Mouse (Mus musculus): ENCODE data around the gene Olfr948. TPM values are rescaled to one million over a fixed set of nuclear protein-coding genes. Genes with fewer than 3 reads are reported as not detected.

Olfr948 gene
- not detected in 2 replicates for polyA plus RNA-seq (2012; rRNA removed)
- not detected in 2 replicates for polyA plus RNA-seq (2014; fragmentation: Nextera tagmentation; extraction: Ambion mirVana)

- no peak within 1 kb of the TSS for H3K4me2 ChIP-seq (ENCODE audit: low read depth)
- no peaks in the 10 kb centered on the region for H3K27me3 ChIP-seq (ENCODE audit: control insufficient read depth, insufficient read depth, low read length)
- ATAC-seq (ENCODE audit: insufficient read depth): no peak
- no peak within 1 kb of the TSS for H3K4me3 ChIP-seq (ENCODE audit: insufficient read depth in 1 of 2, low read depth in 2 of 2, low read length in 2 of 2)
- no peak for DNase-seq (ENCODE audit: low read depth in 3 of 3, low spot score in 3 of 3)
- no peaks in the 10 kb centered on the region for H3K36me3 ChIP-seq (replicated peaks; ENCODE audit: control insufficient read depth, insufficient read depth, low read depth)
- TF ChIP-seq CTCF (IDR thresholded peaks at IDR 0.05; ENCODE audit: low read depth) (no peak), EP300 (IDR thresholded peaks at IDR 0.05; ENCODE audit: low read depth) (no peak)
- H3K9me3 ChIP-seq (ENCODE audit: control insufficient read depth, low read length): no peaks in the 10 kb centered on the region
- H3K27ac ChIP-seq: no peak within 1 kb of the TSS
- no peak within 1 kb of the TSS for H3K9ac ChIP-seq (replicated peaks)
- H3K4me1 ChIP-seq (replicated peaks; ENCODE audit: control insufficient read depth in 2 of 2, insufficient read depth in 2 of 2, low read length in 1 of 2): no peaks in the 10 kb centered on the region
Measured at GRCm38 (mm10) chr9:39325945-39326344, at the start of gene Olfr948. Gene Olfr948 (minus strand): TSS chr9:39326045.

DNA sequence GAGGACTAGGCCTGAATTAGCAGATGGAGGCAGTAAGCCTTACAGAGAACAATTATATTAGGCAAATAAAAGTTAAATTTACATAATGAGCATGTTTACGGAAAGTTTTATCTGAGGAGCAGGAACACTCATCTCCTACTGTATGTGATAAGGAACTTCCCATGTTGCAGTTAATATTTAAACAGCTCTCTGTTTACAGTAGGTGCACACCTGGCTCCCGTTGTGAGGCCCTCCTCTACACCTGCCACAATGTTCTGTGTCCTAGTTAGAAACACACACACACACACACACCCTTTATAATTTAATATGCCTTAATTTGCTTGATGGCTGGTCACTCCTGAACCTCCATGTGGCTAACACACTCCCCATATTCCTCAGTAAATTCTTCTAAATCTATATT lies 38.7 kb downstream of the Olfr948 start:
- Histone ChIP-seq H3K27ac (no peak overlapping the region), H3K4me3 (ENCODE audit: insufficient read depth in 1 of 2, low read depth in 2 of 2, low read length in 2 of 2) (no peak overlapping the region), H3K9ac (replicated peaks) (no peak overlapping the region), H3K27me3 (ENCODE audit: control insufficient read depth, insufficient read depth, low read length) (no peaks in the 10 kb centered on the region), H3K4me2 (ENCODE audit: low read depth) (no peak overlapping the region), H3K36me3 (replicated peaks; ENCODE audit: control insufficient read depth, insufficient read depth, low read depth) (no peaks in the 10 kb centered on the region), H3K9me3 (ENCODE audit: control insufficient read depth, low read length) (no peaks in the 10 kb centered on the region), H3K4me1 (replicated peaks; ENCODE audit: control insufficient read depth in 2 of 2, insufficient read depth in 2 of 2, low read length in 1 of 2) (no peaks in the 10 kb centered on the region)
- no peak for TF ChIP-seq CTCF (IDR thresholded peaks at IDR 0.05; ENCODE audit: low read depth)
- TF ChIP-seq EP300 (IDR thresholded peaks at IDR 0.05; ENCODE audit: low read depth): no peak
- no peak for DNase-seq (ENCODE audit: low read depth in 3 of 3, low spot score in 3 of 3)
- 41% methylated on average over 2 of the region's 2 CpGs for WGBS (ENCODE audit: insufficient replicate concordance)
- no peak for ATAC-seq (ENCODE audit: insufficient read depth)

DNA sequence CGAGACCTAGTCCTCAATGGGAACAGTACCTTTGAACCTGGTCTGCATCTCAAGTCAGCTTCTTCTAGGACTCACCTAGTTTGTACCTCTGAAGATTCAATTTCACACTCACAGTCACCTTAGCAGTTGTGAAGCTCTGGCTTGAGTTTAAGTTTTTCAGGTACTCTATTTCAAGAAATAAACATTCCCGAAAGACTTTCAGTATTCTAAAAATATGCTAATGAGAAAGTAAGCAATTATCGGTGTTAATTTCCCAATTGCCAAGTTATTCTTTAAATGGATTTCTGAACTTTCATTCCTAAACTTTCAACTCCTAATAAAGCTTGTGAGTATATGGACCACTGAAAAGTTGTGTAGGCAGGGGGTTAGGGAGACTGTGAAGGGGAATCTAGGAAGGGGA lies 49.1 kb downstream of the Olfr948 start, which contains the start of gene Olfr945:
Gene Olfr945, minus strand, starts transcription at position 101 of the 400 bp plus-strand sequence.
- no peak for TF ChIP-seq CTCF (IDR thresholded peaks at IDR 0.05; ENCODE audit: low read depth)
- no peak for TF ChIP-seq EP300 (IDR thresholded peaks at IDR 0.05; ENCODE audit: low read depth)
- Histone ChIP-seq H3K27ac (no peak within 1 kb of the TSS), H3K9ac (replicated peaks) (no peak within 1 kb of the TSS), H3K4me3 (ENCODE audit: insufficient read depth in 1 of 2, low read depth in 2 of 2, low read length in 2 of 2) (no peak within 1 kb of the TSS), H3K27me3 (ENCODE audit: control insufficient read depth, insufficient read depth, low read length) (no peaks in the 10 kb centered on the region), H3K4me2 (ENCODE audit: low read depth) (no peak within 1 kb of the TSS), H3K36me3 (replicated peaks; ENCODE audit: control insufficient read depth, insufficient read depth, low read depth) (no peaks in the 10 kb centered on the region), H3K4me1 (replicated peaks; ENCODE audit: control insufficient read depth in 2 of 2, insufficient read depth in 2 of 2, low read length in 1 of 2) (no peaks in the 10 kb centered on the region), H3K9me3 (ENCODE audit: control insufficient read depth, low read length) (no peaks in the 10 kb centered on the region)
- ATAC-seq (ENCODE audit: insufficient read depth): no peak
- WGBS (ENCODE audit: insufficient replicate concordance): 56% methylated on average over 3 of the region's 3 CpGs
- no peak for DNase-seq (ENCODE audit: low read depth in 3 of 3, low spot score in 3 of 3)

Other genes starting within 250 kb of the Olfr948 start
- gene Olfr938, start 247.2 kb downstream of the Olfr948 start, polyA plus RNA-seq (2012; rRNA removed): not detected in 2 replicates
- not detected in 2 replicates for gene Olfr938, start 247.2 kb downstream of the Olfr948 start, polyA plus RNA-seq (2014; fragmentation: Nextera tagmentation; extraction: Ambion mirVana)
- not detected in 2 replicates for gene Olfr27, start 197.9 kb downstream of the Olfr948 start, polyA plus RNA-seq (2012; rRNA removed)
- not detected in 2 replicates for gene Olfr27, start 197.9 kb downstream of the Olfr948 start, polyA plus RNA-seq (2014; fragmentation: Nextera tagmentation; extraction: Ambion mirVana)
- gene Olfr943, start 159.7 kb downstream of the Olfr948 start, polyA plus RNA-seq (2012; rRNA removed): not detected in 2 replicates
- not detected in 2 replicates for gene Olfr943, start 159.7 kb downstream of the Olfr948 start, polyA plus RNA-seq (2014; fragmentation: Nextera tagmentation; extraction: Ambion mirVana)
- gene Olfr944, start 124.1 kb downstream of the Olfr948 start, polyA plus RNA-seq (2012; rRNA removed): not detected in 2 replicates
- gene Olfr944, start 124.1 kb downstream of the Olfr948 start, polyA plus RNA-seq (2014; fragmentation: Nextera tagmentation; extraction: Ambion mirVana): not detected in 2 replicates
- not detected in 2 replicates for gene Olfr1537, start 76.1 kb downstream of the Olfr948 start, polyA plus RNA-seq (2012; rRNA removed)
- gene Olfr1537, start 76.1 kb downstream of the Olfr948 start, polyA plus RNA-seq (2014; fragmentation: Nextera tagmentation; extraction: Ambion mirVana): not detected in 2 replicates
- not detected in 2 replicates for gene Olfr945, start 49.2 kb downstream of the Olfr948 start, polyA plus RNA-seq (2012; rRNA removed)
- gene Olfr945, start 49.2 kb downstream of the Olfr948 start, polyA plus RNA-seq (2014; fragmentation: Nextera tagmentation; extraction: Ambion mirVana): not detected in 2 replicates
- not detected in 2 replicates for gene Olfr951, start 61.4 kb upstream of the Olfr948 start, polyA plus RNA-seq (2012; rRNA removed)
- gene Olfr951, start 61.4 kb upstream of the Olfr948 start, polyA plus RNA-seq (2014; fragmentation: Nextera tagmentation; extraction: Ambion mirVana): not detected in 2 replicates
- not detected in 2 replicates for gene Olfr952, start 101.1 kb upstream of the Olfr948 start, polyA plus RNA-seq (2012; rRNA removed)
- not detected in 2 replicates for gene Olfr952, start 101.1 kb upstream of the Olfr948 start, polyA plus RNA-seq (2014; fragmentation: Nextera tagmentation; extraction: Ambion mirVana)
- gene Olfr954, start 130.7 kb upstream of the Olfr948 start, polyA plus RNA-seq (2012; rRNA removed): not detected in 2 replicates
- not detected in 2 replicates for gene Olfr954, start 130.7 kb upstream of the Olfr948 start, polyA plus RNA-seq (2014; fragmentation: Nextera tagmentation; extraction: Ambion mirVana)
- not detected in 2 replicates for gene Olfr955, start 145.9 kb upstream of the Olfr948 start, polyA plus RNA-seq (2012; rRNA removed)
- gene Olfr955, start 145.9 kb upstream of the Olfr948 start, polyA plus RNA-seq (2014; fragmentation: Nextera tagmentation; extraction: Ambion mirVana): not detected in 2 replicates
- not detected in 2 replicates for gene Olfr44, start 167.9 kb upstream of the Olfr948 start, polyA plus RNA-seq (2012; rRNA removed)
- gene Olfr44, start 167.9 kb upstream of the Olfr948 start, polyA plus RNA-seq (2014; fragmentation: Nextera tagmentation; extraction: Ambion mirVana): not detected in 2 replicates
- gene Olfr957, start 189.8 kb upstream of the Olfr948 start, polyA plus RNA-seq (2012; rRNA removed): not detected in 2 replicates
- gene Olfr957, start 189.8 kb upstream of the Olfr948 start, polyA plus RNA-seq (2014; fragmentation: Nextera tagmentation; extraction: Ambion mirVana): not detected in 2 replicates
- gene Olfr958, start 228.0 kb upstream of the Olfr948 start, polyA plus RNA-seq (2012; rRNA removed): not detected in 2 replicates
- gene Olfr958, start 228.0 kb upstream of the Olfr948 start, polyA plus RNA-seq (2014; fragmentation: Nextera tagmentation; extraction: Ambion mirVana): not detected in 2 replicates
- gene Olfr959, start 249.5 kb upstream of the Olfr948 start, polyA plus RNA-seq (2012; rRNA removed): not detected in 2 replicates
- not detected in 2 replicates for gene Olfr959, start 249.5 kb upstream of the Olfr948 start, polyA plus RNA-seq (2014; fragmentation: Nextera tagmentation; extraction: Ambion mirVana)